Mouse (Mus musculus): Measurements from ENCODE around the gene Rxfp3.

GRCm38 (mm10) chr15:11053678-11054439, 16.1 kb upstream of the Rxfp3 start:
- TF ChIP-seq POLR2A (IDR thresholded peaks at IDR 0.05; ENCODE audit: low read depth, low read length) (no peak), CTCF (conservative IDR thresholded peaks at IDR 0.05; ENCODE audit: insufficient read depth, insufficient read length, low read depth, low read length) (no peak)
